Mouse (Mus musculus): ENCODE results near the gene Ccl4.

Gene Ccl4

DNA sequence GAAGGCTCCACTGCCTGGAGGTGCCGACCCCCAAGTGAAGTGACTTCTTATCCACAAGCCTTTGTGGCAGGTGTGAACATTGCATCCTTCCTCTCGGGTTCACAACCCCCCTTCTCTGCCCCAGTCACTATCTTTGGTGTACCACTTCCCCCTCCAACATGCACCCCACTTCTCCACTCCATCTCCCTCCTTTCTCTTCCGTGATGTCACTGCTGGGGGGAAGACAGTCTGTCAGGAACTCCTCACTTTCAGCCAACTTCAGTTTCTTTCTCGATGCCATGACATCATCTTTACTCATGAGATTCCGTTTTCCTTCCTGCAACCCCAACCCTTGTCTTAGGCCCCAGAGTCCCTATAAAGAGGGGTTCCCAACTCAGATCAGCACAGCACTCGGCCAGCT is at the start of gene Ccl4:
Gene Ccl4 (plus strand): TSS at position 381 of the 400 bp plus-strand sequence.
- in situ Hi-C loops (cut with MseI, MboI), result no loop called here

DNA sequence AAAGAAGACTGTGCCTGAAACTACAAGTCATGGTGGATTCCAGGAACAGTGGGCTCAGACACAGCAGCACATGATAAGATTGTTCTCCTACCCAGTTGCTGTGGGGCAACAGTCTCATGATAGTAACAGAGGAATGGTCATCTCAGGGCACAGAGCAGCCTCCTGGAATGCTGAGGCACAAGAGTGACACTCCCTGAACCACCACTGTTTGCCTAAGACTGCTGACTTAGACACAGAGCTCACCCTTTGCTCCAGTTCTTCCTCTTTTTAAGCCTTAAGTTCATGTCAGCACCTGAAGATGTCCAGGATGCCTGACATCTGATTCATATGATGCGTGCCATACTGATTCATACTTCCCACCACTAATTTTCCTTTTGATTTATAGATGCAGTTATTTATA is 45.8 kb upstream of the Ccl4 start:
- in situ Hi-C loops (cut with MseI, MboI), result no loop called here

DNA sequence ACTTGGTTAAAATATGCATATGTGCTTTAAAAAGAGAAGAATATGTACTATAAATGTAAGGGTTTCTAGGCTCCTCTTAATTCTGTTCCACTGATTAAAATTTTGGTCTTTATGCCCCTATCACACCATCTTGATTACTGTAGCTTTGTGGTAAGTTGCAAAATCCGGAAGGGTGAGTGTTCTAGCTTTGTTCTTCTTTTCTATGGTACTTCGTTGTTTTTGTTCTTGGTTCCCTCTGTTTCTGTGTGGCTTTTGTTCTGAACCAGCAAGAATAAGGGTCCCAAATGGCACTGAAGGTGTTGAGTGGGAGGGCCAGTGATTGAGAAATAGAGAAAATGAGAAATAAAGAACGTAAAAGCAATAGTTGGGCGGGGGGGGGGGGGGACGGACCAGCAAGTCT is 44.1 kb upstream of the Ccl4 start:
- in situ Hi-C loops (cut with MseI, MboI), result no loop called here

DNA sequence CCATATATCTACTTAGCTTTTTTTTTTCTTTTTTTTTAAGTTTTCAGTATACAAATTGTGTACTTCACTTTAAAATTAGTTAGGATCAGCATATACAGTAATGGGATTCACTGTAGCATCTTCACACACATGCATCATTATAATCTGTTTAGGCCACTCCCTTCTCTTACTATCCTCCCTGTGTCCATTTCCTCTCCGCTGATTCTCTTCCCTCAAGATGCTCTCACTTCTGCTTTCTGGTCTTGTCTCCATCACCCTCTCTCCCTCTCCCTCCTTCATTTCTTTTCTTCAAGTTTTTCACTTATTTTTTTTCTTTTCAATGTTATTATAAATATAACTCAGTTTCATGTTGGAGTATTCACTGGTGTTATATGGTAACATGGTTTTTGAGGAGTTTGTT is 43.3 kb upstream of the Ccl4 start:
- in situ Hi-C loops (cut with MseI, MboI), result no loop called here

DNA sequence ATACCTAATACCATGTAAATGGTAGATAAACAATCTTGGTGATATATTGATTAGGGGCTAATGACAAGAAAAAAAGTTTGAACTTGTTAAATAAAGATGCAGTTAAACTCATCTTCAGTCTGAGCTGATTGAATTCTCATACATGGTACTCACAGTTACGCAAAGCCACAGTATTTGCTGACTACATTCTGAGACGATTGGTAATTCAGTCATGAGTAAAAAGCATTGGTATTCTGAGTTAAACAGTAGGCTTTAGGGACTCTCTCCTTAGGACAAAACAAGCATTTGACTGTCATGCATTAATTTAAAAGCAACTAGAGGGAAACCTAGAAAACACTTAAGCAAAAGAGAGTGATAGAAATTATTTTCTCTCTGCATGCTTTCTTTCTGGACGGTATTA is 38.8 kb upstream of the Ccl4 start:
- in situ Hi-C loops (cut with MseI, MboI), result no loop called here

DNA sequence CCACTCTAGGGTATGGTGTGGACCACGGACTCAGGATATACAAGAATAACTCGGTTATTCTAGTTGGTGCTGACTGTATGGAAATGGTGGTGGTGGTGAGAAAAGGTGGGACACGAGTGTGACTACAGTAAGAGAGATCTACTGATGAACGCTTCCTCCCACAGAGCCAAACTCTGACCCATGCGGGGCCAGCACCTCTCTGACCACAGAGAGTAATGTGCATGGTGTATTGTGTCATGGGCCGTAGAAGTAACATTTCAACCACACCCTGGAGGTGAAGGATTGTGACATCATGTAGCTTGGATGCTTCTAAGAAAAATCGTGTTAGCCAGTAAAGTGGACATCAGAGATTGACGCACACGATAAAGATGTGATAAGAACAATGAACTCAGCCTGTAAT is 33.6 kb upstream of the Ccl4 start:
- in situ Hi-C loops (cut with MseI, MboI), result no loop called here

DNA sequence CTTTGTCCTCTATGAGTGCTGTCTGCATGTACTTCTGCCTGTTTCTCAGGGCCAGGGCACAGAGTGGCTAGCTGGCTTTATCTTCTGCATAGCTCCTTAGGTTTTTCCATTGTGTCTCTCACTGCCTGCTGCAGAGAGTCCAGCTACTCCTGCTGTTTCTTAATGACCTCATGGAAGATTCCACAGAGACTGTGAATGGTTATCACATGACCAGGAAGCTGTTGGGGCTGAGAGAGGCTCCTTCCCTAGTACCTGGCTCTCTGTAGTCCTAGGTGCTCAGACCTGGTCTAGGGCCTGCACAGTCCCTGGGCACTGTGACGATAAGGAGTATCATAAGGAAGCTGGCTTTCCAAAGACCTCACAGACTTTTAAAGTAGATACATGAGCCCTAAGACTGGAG is 31.8 kb upstream of the Ccl4 start:
- in situ Hi-C loops (cut with MseI, MboI), result loop anchor here in 1 of 2 experiments (5.0 kb wide), 1 partner anchor 73 kb away; no protein-coding TSS in a partner anchor

DNA sequence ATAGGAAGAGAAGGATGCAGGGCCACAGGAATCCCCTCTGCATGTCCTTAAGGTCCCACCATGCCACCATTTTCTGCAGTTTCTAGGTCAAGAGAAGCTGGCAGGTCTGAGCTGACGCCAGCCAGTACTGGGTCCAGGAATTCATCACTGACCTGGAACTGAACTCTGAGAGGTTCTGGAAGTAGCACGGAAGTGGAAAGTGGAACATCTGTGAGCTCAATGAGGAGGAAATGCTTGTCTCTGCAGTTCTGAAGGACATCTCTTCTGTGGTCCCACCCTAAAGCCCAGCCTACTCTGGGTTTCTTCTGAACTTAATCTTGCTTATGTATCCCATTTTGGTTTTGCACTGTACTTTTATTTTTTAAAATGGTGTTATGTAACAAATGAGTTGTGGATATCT is 31.3 kb upstream of the Ccl4 start:
- in situ Hi-C loops (cut with MseI, MboI), result loop anchor here in 1 of 2 experiments (5.0 kb wide), 1 partner anchor 74 kb away; no protein-coding TSS in a partner anchor

DNA sequence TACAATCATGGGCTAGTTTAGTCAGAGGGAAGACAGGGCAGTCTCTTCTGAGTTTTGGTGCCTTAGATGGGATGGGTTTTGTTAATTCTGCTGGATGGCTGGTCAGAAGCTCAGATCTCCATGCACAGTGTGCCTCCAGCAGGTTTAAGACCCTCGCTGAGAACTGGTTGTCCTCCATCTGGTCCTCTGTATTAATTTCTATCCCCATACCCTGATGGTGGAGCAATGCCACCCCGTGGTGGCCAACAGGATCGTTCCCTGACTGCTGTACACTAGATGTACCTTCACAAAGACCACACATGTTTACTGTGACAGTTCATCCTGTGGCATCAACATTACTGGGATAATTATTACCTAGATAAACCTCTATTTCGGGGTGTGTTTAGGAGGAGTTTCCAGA is 29.6 kb upstream of the Ccl4 start:
- in situ Hi-C loops (cut with MseI, MboI), result loop anchor here in 1 of 2 experiments (5.0 kb wide), 1 partner anchor 75 kb away; no protein-coding TSS in a partner anchor

DNA sequence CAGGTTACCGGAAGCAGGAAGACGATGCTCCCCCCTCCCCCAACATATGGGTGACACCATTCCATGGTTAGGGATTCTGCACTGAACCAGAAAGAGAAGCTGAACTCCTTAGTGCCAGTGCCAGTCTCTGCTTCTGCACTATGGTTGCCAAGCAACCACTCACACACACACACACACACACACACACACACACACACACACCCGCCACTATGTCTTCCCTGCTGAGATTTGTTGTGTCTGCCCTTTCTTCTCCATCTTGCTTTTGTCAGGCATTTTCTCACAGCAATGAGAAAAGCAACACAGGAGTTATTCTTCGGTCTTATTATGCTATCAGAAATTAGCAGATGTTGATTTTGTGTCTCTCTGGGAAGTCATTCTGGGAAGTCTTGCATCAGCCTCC is 28.0 kb upstream of the Ccl4 start:
- in situ Hi-C loops (cut with MseI, MboI), result loop anchor here in 1 of 2 experiments (5.0 kb wide), 1 partner anchor 77 kb away; no protein-coding TSS in a partner anchor

DNA sequence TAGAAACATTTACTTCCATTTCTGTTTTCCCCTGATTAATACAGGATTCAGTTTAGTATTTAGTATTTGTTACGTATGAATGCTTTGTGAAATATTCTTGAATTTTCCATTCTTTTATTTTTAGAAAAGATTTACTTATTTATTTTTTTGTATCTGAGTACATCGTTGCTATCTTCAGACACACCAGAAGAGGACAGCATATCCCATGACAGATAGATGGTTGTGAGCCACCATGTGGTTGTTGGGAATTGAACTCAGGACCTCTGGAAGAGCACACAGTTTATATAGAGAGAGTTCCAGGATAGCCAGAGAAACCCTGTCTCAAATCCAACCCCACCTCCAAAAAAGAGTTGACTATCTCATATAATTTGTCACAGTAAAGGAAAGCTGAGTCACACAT is 27.5 kb upstream of the Ccl4 start:
- in situ Hi-C loops (cut with MseI, MboI), result loop anchor here (5.0 kb wide), 1 partner anchor 78 kb away; no protein-coding TSS in a partner anchor

DNA sequence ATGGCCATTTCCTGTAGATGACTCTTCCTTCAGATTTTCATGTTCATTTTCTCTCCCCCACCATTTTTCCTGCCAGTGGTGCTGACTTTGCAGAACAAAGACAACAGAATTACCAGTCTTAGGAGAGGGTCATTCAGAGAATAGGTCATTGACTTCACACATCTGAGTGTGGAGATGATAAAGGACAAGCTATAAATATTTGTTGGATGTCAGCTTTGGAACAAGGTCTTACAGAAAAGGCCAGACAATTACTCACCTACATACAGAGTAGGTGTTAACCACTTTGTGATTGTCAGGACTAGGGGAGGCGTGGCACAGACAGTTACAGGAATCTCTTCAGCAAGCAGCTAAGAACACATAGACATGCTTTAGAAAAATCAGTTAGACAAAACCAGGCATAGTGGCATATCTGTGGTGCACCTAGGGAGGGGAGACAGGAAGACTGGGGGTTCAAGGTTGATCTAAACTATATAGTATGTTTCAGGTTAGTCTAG is 25.6 kb upstream of the Ccl4 start:
- in situ Hi-C loops (cut with MseI, MboI), result loop anchor here in 1 of 2 experiments (5.0 kb wide), 1 partner anchor 79 kb away; no protein-coding TSS in a partner anchor

DNA sequence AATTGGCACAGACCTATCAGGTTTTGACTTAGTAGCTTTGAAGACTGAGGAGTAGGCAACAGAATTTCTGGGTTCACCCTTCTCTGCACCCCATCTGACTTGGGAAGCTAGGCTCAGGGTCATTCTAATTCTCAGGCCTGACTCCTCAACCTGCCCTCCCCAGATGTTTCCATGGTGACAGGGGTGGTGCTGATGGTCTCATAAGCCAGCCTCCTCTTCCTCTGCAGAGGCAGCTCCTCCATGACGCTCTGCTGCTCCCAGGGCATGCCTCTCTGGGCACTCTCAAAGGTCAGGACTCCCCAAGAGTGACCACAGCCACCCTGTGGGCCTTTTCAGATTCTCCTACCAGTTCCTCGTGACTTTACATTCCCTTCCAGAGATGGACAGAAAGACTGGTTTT is 23.4 kb upstream of the Ccl4 start:
- in situ Hi-C loops (cut with MseI, MboI), result loop anchor here in 1 of 2 experiments (5.0 kb wide), 1 partner anchor 82 kb away; no protein-coding TSS in a partner anchor

DNA sequence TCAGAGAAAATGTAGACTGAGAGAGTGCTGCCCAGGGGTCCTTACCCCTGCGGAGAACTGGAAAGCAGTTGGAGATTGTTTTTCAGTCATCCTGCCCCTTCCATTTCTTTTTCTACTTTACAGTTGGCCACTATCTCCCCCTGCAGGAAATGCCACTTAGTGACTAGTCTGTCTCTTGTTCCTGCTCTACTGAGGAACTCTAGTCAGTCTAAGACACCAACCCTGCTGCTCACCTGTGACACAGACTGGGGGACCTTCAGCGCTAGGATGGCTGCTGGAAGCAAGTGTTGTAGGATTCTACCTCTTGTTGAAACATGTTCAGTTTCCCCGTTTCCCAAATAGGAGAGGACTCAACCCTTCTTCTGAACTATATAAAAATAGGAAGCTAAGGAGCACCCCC is 22.9 kb upstream of the Ccl4 start:
- in situ Hi-C loops (cut with MseI, MboI), result loop anchor here in 1 of 2 experiments (5.0 kb wide), 1 partner anchor 82 kb away; no protein-coding TSS in a partner anchor

DNA sequence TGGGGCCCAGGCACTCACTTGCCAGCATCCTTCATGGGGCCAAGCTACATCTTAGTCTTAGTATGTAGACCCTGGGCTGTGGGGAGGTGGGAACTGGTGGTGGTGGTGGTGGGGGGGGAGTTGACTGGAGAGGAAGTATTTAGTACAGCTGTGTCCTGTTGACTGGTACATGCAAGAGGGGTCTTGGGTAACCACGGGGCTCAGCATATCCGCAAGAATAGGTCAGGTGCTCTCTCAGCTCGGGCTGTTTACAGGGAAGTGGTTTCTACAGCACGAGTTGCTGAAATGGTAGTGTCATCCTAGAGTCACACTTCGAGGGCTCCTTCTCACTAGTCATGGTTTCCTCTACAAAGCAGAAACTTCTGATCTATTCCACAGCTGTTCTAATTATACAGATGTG is 22.2 kb upstream of the Ccl4 start:
- in situ Hi-C loops (cut with MseI, MboI), result no loop called here

DNA sequence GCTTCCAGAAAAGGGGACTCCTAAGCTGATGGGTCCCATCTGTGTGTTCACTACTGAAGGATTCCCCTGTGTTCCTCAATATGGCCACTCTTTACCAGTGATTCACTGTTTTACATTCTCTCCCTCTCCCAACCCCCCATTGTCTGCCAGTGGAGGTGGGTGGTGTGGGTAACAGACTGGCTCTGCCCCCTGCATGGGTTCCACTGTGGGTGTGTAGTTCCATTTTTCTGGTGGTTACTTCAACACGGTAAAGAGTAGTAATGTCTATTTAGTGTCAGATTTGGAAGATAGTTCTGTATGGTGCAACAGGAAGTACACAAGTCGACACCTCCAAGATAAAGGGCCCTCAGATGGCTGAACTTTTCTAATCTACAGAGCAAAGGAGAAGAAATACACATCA is 21.2 kb upstream of the Ccl4 start:
- in situ Hi-C loops (cut with MseI, MboI), result no loop called here

DNA sequence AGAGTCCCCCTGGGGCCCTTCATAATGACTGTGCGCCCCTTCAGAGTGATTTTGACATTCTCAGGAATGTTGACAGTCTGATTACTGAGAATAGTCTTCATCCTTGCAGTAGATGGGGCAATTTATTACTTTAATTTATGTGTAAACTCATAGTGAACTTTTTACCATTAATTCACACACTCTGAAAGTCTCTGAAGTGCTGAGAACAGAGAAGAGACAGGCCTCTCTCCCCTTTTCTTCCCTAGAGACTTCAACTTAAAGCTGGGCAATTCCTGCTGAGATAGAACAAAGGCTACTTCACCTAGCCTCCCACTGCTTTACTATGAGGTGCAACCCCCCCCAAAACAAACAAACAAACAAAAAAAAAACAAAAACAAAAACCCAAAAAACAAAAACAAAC is 16.9 kb upstream of the Ccl4 start, which contains the start of gene Rpl9-ps1:
Gene Rpl9-ps1 (minus strand): TSS at position 101 of the 400 bp plus-strand sequence.
- in situ Hi-C loops (cut with MseI, MboI), result no loop called here

DNA sequence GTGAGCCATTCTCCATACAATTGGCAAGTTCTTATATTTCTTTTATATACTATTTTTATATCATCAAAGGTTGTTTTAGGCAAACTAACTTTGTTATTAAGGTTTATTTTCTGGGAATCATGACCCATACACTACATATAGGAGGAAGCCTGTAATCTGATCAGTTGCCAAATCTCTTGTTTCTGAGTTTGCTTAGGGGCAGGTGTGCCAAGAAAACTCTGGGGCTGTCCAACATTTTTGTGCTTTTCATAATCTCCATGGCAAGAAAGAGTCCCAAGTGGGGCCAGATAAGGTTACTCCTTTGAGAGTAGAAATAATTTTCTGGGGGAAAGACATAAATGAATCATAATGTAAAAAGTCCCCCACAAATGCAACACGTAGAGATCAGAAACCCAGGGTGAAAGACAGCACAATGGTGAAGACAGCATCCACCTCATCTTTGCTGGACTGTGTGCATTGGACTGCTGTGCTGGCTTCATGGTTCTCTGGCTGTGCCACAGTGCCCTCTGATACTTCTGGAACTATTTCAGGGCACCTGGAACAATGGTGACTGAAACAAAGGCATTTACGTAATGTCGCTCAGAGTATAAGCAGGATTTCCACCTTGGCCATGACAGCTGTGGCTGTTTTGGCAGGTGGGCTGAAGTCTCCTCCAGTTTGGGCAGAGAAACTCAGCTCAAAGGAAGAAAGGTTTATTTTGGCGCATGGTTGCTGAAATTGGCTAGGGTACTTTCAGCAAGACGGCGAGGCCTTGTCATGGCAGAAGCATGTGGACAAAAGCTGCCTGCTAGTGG is 15.8 kb upstream of the Ccl4 start:
- in situ Hi-C loops (cut with MseI, MboI), result no loop called here

DNA sequence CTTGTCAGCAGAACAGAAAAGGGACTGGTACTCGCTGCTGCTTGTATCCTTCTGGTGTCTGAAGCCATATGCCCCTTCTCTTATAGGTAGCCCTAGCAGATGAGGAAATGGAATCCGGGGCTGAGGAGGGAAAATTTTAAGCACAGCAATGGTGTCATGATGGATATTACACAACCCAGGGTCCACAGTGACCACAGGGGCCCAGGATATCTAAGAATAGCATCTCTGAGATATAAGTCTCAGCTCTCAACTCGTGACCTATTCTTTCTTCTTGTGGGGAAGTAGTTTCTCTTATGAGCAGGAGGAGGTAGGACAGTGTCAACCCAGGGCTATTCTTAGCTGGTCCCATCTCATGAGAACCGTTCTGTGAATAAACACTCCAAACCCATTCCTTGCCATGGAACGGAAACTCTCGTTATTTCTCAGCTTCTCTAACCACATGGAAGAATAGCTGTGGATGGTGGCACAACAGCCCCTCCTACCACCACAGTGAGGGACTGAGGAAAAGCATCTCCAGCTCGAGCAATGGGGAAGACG is 13.0 kb upstream of the Ccl4 start, which contains the start of gene Ccl3:
Gene Ccl3 (minus strand): TSS at position 51 of the 537 bp plus-strand sequence.
- in situ Hi-C loops (cut with MseI, MboI), result no loop called here

DNA sequence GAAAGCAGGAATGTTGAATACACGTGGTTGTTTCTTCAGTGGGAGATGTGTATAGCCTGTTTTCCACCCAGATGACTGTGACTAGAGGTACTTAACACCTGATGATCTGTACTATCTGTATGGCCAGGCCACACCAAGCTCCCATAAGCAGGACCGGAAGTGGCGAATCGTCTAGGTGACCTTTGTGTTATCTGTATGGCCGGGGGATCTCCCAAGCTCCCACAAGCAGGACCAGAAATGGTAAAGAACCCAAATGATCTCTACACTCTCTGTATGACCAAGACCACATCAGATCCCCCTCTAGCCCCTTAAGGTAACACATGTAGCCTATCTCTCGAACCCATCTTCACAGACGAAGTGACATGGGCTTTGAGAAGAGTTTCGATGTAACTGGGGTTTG is 7.8 kb upstream of the Ccl4 start:
- in situ Hi-C loops (cut with MseI, MboI), result no loop called here

DNA sequence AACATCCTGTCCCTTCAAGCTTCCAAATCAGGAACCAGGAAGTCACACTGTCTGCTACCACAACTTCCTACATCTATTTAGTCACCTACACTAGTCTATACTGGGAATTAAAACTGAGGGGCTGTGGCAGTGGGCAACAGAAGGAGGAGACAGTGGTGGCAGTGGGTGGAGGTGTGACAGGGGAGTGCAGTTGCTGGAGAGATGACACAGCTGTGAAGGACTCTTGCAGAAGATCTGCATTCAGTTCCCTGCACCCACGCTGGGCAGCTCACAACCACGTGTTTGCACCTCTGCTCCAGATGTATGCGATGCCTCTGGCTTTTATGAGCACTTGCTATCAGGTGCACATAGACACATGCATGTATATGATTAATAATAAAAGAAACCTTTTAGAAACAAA is 4.9 kb upstream of the Ccl4 start:
- in situ Hi-C loops (cut with MseI, MboI), result no loop called here

DNA sequence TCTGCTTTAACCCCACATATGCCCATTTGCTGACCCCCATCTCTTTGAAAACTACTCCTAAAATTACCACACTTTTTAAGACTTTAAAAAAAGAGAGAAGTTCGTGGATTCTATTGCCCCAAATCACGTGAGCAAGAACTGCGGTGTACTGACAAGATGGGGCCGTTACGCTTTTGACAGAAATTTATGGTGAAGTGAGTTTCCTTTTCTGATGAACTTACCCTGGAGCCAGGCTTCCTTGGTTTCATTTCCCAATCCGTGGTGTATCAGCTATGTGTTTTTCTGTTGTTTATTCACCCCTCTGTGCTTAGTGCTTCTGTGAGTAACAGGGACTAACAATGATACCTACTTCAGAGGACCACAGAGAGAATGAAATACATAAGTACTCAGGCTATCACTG is 3.6 kb upstream of the Ccl4 start:
- in situ Hi-C loops (cut with MseI, MboI), result no loop called here

DNA sequence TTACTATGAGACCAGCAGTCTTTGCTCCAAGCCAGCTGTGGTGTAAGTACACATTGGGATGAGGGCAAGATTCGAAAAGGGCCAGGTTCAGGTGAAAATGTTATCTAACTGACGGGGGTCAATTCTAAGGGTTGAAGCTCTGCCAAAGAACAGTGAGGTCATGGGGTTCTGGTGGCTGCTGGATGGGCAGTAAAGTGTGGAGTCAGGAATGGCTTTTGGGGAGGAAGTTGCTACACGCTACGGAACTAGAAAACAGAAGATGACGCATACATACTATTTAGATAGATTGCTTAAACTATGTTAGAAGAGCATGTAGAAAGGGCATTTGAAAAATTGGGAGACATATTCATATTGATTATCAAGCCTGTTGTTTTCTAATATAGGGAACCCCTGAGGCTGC is 1.1 kb downstream of the Ccl4 start:
- in situ Hi-C loops (cut with MseI, MboI), result no loop called here

Measured in mouse trophoblast stem cell (cell line).